Mouse (Mus musculus) bone marrow, adult 2 months (tissue): Measurements from ENCODE around the gene Olfr1471.
"Not testable (repeated sequence)": the region's sequence is repeated elsewhere in the genome, so short reads cannot be mapped to it uniquely, and the experiment has no call there.

Source experiments
- CTCF ChIP-seq: fragments of 200-500 bp; IDR thresholded peaks from 2 replicates; pipeline ENCODE4 v1.5.1; 2011; ENCODE audit warnings: low read length, control low read depth; ENCODE audit not compliant: control insufficient read depth, insufficient read depth
- POLR2A ChIP-seq: fragments of 200-500 bp; IDR thresholded peaks from 2 replicates; pipeline ENCODE4 v1.6.1; 2011; ENCODE audit warnings: low read depth, mild to moderate bottlenecking, control low read depth, low read length, borderline replicate concordance; ENCODE audit not compliant: control insufficient read depth

DNA sequence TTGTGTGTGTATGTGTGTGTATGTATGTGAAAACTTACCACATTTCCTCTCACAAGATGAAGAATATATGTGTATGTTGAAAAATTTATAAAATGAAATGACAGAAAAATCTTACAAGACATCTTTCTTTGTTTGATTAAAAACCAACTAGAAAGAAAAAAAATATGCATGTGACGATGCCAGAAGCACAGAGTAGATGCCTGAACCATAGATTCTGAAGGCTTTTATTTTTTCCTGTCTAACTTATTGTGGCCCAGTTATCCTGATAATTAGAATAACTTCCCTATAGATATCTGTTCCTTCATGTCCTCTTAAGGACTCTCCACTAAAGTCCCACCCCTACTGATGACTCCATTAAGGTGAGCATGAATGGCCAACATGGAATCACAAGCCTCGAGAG lies at the start of gene Olfr1471:
- TF ChIP-seq POLR2A, CTCF: not testable (repeated sequence)
